Mouse (Mus musculus) testis, adult 10 weeks (tissue): Measurements from ENCODE around the gene Spata20. TPM values are rescaled to one million over a fixed set of nuclear protein-coding genes. Genes with fewer than 3 reads are reported as not detected.

ENCODE experiments used
- polyA plus RNA-seq: library from polyadenylated mRNA; stranded (reverse); fragments of 350-450 nt; fragmentation: Illumina TruSeq; extraction: RNeasy Lipid Tissue Mini Kit (QIAGEN cat#74804); gene quantifications from one replicate; pipeline ENCODE4 v1.2.3, GENCODE M21; 2014; ENCODE audit warnings: low read depth, low replicate concordance

Spata20 gene
- 105 TPM for polyA plus RNA-seq

DNA sequence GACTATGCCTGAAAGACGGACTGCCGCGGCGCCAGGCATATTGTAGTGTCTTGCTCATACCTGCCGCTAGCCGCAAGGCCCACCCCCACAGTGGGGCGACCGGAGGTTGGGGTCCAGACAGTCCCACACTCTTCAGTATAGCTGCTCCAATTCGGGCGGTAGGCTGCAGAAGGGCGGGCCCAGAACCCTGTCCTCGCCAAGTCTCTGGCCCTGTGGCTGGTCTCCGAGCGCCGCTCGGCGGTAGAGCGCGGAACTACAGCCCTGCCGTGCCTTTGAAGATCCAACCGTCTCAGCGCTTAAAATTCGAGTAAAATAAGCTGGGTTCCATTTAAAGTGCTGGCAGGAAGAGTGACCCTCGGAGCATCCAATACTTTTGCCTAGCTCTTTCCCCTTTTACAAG is at the start of gene Spata20:
Gene Spata20 (minus strand): TSS at position 179 of the 400 bp plus-strand sequence.

DNA sequence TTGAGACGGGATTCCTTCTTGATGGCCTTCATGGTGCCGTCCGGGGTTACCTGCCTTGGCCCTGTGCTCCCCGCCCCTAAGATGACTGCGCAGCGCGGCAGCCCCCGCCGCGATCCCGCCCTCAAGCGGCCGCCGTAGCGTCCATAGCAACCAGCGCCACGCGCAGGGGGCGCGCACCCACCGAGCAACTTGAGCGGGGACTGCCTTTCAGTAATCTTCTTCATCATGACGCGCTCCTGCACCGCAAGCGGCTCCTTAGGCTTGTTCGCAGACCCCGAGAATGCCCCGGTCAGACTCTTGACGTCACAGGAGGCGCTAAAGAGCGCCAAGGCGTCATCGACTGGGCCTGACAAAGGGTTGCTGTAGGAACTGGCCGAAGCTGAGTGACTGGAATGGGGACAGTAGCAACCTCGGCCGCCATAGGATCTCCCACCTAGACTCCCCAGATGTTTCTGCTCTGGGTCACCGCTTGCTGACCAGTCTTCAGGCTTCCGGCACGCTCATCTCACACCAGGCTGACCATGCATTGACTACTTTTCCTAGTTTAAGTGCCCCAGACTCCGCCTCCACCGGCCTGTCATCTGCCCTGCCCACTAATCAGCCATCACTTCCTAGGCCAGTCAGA is 35.4 kb upstream of the Spata20 start, which contains the start of gene Mycbpap:
Gene Mycbpap (minus strand): TSS at position 524 of the 625 bp plus-strand sequence.

DNA sequence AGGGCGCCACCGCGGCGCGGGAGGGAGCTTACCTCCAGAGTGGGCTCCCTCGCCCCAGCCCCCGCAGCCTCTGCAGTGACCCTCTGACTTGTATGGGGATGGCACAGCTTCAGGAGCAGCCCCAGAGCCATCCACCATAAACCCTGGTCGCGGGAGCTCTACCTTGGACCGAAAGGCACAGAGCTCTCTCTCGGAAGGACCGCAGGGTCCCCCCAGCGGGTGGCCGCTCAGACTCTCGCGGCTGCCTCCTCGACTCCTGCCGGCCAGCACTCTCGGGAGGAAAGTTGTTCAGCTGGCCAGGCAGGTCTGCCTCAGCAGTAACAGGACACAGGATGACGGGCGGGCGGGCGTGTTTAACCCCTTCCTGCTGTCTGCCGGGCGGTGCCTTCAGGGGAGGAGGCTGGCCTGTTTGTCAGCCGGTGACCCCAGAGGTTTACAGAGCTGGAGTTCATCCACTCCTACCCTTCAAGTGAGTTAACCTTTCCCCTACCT is 13.7 kb upstream of the Spata20 start, which contains the start of gene Epn3:
Gene Epn3 (minus strand): TSS at position 314 of the 492 bp plus-strand sequence.

DNA sequence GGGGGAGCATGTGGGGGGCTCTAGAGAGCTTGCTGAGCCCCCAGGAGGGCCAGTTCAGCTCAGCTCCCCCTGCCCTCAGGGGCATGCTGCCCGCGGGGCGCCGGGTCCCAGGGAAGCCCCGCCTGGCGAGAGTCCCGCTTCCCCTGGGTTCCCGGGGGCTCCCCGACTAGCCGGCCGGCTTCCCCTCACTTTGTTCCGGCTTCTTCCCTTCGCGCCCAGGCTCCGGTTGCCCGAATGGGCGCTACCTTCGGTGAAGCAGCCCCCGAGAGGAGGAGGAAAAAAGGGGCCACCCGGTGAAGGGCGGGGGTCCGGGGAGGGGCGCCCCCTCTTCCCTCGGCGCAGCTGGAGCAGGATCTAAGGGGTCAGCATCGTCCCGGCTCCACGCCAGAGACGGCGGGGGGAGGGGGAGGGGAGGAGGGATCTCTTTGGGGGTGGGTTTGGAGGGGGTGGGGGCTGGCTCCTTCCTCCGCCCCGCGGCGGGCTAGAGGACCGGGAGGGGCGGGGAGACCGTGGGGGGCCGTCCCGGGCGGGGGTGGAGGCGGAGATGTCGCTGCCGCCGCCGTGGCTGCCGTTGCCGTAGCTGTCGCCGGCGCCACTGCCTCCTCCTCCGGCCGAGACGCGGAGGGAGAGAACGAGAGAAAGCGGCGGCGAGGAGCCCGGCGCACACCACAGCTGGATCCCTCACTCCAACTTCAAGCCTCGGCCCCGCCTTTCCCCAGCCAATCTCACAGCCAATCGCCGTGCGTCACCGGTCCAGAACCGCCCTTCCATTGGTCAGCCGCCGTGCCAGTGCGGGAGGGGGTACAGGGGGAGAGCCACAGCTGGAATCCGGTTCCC is 12.1 kb downstream of the Spata20 start, which contains the start of gene Cacna1g:
Gene Cacna1g (minus strand): TSS at position 492 of the 837 bp plus-strand sequence.

Other genes starting within 250 kb of the Spata20 start
- gene Wfikkn2, start 240.2 kb downstream of the Spata20 start, polyA plus RNA-seq, result not detected
- gene Gm21885, start 204.3 kb downstream of the Spata20 start, polyA plus RNA-seq, result not detected
- gene Luc7l3, start 164.2 kb downstream of the Spata20 start, polyA plus RNA-seq, result 119 TPM
- gene Ankrd40, start 158.2 kb downstream of the Spata20 start, polyA plus RNA-seq, result 60.7 TPM
- 10.8 TPM for gene Abcc3, start 93.2 kb downstream of the Spata20 start, polyA plus RNA-seq
- gene Cacna1g, start 12.0 kb downstream of the Spata20 start, polyA plus RNA-seq, result 0.21 TPM
- gene Epn3, start 13.8 kb upstream of the Spata20 start, polyA plus RNA-seq, result 0.04 TPM
- gene Mycbpap, start 35.6 kb upstream of the Spata20 start, polyA plus RNA-seq, result 56.3 TPM
- gene Rsad1, start 63.1 kb upstream of the Spata20 start, polyA plus RNA-seq, result 1.6 TPM
- gene Chad, start 78.9 kb upstream of the Spata20 start, polyA plus RNA-seq, result not detected
- gene Acsf2, start 115.7 kb upstream of the Spata20 start, polyA plus RNA-seq, result 4.2 TPM
- gene Lrrc59, start 143.6 kb upstream of the Spata20 start, polyA plus RNA-seq, result 63.4 TPM
- gene Mrpl27, start 167.6 kb upstream of the Spata20 start, polyA plus RNA-seq, result 6.7 TPM
- gene Eme1, start 167.8 kb upstream of the Spata20 start, polyA plus RNA-seq, result 0.90 TPM
- gene Xylt2, start 191.3 kb upstream of the Spata20 start, polyA plus RNA-seq, result not detected
- gene Gm11541, start 218.3 kb upstream of the Spata20 start, polyA plus RNA-seq, result 0.13 TPM